Mouse (Mus musculus) T-cell, adult 2 months (primary cell): ENCODE results near the gene Tfpi.
A peak's percentile ranks its signal among the peaks of the same experiment; 100 is the strongest.
"Not testable (repeated sequence)": the region's sequence is repeated elsewhere in the genome, so short reads cannot be mapped to it uniquely, and the experiment has no call there.

ENCODE experiments used
- DNase-seq: peaks from one replicate; pipeline ENCODE4 v3.0.0; 2022; ENCODE audit warnings: low spot score

Tfpi gene

DNA sequence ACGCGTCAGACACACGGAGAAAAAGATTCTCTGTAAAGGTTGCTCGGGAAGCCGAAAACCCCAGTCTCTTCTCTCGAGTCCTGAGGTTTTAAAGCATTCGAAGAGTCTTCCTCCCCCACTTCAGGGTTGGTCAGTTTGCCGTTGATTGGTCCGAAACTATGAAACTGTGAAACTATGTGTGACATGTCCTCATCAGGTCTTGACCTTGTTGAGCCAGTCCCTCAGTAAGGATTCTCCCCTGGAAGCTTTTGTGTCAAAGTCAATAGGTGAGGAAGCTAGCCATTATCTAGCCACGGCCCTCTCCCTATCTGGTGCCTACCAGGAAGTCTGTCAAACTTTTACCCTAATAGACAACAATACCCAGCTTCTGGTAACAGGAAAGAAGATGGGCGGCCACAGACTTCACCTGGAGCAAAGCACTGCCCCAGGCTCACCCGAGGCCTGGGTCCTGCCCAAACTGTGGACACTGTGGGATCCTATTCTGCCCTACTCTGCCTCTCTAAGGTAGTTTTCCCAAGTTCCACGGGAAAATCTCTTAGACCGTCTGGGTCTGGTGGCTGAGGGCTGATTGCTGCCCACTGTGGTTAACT lies 2.5 kb downstream of the Tfpi start:
- DNase-seq, result no peak

DNA sequence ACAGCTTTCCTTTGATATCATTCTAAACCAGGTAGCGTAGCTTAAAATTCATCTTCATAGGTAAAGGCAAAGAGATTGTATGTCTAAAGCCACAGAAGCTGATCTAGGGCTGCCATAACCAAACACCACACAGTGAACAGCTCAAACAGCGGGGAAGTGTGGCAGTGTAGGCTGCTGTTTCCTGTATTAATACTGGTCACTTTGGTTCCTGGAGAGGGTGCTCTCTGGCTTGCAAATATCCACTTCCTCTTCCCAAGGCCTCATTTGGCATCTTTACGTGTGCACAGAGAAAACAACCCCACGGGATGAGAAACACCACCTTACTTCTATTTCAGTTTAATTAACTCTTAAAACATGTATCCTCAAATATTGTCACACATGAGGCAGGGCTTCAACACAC lies 9.2 kb downstream of the Tfpi start:
- no peak for DNase-seq

DNA sequence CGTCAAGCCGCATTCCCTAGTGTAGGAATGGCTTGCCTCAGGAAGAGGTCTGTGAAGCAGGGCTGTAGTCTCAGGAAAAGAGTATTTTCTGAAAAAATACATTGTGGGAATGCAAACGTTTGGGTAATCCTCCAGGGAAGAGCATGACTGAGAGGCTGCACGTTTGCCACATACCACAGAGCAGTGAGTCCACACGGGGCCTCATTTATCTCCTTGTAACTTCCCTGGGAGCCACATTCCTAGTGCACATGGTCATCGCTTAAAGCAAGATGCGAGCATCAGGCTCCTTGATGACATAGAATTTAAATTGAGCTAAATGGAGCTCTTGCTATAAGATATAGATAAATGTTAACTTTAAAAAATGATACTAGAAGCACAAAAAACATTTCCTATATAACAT lies 11.6 kb downstream of the Tfpi start:
- DNase-seq, result no peak

DNA sequence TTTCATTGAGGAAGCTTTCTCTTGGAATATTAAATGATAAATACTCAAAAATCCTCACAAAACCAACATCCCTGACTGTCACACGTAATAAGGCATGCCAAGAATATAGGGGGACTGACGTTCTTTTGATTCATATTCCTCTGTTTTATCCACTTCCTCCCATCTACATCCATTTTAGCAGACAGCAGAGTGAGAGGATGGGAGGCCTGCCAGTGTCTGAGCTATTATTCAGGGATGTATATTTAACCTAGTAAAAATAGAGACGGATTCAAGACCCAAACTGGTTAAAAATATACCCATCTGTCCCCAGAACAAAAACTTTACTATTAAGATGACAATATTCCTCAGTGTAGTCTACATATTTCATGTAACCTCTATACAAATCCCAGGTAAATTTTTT lies 14.2 kb downstream of the Tfpi start:
- DNase-seq, result no peak

DNA sequence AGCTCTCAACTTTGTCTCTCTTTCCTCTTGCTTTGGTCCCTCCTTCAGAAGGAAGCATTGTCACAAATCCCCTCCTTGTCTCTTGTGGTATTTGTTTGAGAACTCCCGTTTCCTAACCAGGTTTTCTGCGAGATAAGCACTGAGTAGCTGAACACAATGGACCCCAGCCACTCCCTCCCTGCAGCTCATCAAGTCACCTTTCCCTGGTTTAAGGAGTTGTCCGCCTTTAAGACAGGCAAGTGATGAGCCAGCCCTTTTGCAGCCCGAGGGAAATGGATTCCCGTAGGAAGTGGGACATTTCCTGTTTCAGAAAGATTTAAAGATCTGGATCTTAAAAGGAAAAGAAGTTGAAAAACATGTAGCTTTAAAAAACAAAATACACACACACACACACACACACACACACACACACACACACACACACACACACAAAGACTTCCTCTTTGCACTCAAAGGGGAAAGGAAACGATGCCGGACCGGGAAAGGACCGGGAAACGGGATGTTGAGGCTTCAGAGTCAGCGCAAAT lies 16.9 kb downstream of the Tfpi start:
- DNase-seq, result no peak

DNA sequence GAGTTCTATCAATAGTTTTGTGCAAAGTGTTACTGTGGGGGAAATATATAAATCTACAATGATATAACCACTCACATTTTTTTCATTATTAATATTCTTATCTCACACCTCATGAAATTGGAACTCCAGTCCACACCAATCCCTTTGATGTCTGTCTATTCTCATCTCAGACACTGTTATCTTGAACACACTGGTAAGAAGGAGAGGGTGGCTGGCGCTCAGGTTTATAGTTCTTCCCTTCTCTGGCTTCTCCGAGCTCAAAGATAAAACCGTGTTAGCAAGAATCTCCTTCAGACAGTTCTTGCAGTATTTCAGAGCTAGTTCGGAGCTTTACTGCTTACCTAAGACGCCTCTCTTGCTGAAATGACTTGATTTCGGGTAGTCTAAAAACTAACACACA lies 19.4 kb downstream of the Tfpi start:
- no peak for DNase-seq

DNA sequence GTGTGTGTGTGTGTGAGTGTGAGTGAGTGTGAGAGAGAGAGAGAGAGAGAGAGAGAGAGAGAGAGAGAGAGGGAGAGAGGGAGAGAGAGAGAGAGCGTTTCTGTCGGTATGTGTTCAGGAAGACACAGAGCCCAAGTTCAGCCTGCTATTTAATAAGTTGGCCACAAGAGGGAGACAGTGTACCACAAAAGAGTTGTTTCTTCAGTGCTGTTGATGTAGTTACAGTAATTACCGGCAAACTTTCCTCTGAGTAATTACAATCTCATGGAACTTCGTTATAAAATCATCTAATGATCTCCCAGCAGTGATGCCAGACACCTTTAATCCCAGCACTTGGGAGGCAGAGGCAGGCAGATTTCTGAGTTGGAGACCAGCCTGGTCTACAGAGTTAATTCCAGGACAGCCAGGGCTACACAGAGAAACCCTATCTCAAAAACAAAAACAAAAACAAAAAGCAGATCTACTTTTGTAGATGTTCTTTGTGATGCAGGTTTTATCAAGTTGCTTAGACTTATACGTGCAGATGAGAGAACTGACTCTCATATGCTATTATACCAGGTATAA lies 21.3 kb downstream of the Tfpi start:
- DNase-seq, result peak; percentile 75

DNA sequence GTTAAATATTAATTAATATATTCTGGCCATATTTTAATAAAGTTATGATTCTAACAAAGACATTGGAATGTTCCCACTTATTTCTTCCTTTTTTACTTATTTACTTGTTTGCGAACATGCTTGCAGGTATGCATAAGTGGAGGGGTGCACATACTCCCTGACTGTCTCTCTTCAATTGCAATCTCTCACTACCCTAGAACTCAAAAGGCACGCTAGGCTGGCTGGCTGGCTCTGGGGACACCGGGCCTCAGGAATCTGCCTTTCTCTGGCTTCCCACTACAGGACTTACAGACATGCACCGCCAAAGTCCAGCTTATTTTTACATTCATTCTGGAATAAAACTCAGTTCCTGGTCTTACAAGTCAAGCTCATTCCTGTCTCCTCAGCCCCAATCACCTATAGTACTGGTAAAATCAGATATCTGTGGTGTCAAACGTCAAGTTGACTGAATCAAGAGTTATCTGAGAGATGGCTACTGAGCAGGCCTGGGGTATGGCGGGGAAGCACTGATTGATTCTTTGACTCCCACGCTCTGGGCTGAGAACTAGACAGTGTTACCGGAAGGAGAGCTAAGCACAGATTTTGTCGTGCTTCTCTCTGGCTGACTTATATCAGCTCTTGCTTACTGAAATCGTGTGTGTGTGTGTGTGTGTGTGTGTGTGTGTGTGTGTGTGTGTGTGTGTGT lies 21.9 kb downstream of the Tfpi start:
- DNase-seq, result peak; percentile 26

DNA sequence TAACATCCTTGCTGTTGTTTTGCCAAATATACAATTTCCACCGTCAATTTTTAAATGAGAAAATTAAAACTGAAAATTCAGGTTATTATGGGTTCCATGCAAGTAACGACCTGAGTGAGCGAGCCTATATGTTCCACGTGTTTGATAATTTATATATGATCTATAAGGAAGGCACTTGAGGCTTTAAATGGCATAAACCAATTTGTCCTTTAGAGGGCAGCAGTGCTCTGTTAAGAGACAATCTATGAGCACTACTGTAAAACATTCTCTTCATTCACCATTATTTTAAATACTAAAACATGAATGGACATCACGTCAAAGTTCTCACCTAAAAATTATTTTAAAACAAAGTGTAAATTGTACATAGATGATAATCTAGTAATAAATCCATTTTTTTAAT lies 22.5 kb downstream of the Tfpi start:
- DNase-seq, result peak; percentile 52

DNA sequence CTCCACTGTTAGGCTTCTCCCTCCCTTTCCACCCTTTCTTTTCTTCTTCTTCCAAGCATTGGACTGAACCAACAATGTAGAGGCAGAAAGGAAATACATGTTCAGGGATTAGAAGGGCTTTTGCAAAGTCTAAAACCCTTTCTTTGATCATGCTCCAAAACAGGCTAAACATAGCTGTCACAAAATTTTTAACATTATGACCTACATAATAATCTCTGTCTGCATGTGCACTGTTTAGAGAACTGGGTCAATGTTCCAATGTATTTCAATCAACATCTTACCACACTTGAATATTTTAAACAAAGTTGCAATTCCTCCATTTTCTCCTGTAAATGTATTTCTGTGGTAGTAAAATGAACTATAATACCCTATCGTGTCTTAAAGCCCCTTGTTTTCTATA lies 31.1 kb downstream of the Tfpi start:
- no peak for DNase-seq

DNA sequence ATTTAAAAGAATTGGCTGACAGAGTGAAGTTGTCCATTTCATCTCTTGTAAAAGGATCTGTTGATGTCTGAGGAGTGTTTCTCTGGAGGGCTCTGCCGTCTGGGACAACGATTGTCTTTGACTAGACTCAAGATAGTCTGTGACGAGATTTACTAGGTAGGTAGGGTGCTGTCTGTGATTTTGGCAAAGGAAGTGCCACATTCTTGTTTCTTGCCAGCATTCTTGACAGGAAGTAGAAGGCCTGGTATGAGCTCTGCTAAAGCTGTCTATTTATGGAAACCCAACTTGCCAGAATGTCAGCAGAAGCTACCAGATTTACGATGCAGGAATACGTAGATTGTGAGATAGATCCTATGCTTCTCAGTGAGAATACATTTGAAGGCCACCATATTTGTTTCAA lies 34.6 kb downstream of the Tfpi start:
- DNase-seq, result no peak

DNA sequence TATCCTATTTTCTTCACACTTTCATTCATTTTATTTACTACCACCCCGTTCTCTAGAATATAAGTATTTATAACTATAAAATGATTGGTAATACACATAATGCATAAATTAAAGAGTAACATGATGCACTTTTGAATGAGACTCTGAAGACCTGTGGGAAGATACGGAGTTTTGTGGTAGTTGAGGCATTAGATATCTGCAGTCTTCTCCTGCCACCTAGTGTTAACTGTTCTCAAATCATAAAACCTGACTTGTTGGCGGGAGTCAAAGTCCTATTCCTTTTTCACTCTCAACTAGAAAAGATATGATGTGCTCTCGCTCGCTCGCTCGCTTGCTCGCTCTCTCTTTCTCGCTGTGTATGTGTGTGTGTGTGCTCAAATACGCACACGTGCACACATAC lies 46.9 kb downstream of the Tfpi start:
- peak; percentile 60 for DNase-seq

DNA sequence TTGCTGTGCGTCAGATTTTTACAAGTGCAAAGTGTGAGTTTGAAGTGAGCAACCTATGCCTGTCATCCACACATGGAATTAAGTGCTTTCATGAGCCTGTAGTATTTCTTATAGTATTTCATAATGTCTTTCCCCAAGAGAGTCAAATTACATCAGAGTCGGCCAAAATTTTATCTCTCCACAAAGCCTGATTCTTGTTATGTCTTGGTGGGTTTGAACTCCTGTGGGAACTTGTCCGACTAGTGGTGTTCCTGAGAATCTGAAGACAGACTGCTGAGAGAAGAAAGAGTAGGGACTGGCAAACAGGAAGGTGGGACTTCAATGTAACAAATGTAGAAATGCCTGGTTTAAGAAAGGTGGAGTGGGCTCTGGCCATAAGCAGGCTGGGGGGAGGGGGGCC lies 47.7 kb downstream of the Tfpi start:
- DNase-seq, result no peak

DNA sequence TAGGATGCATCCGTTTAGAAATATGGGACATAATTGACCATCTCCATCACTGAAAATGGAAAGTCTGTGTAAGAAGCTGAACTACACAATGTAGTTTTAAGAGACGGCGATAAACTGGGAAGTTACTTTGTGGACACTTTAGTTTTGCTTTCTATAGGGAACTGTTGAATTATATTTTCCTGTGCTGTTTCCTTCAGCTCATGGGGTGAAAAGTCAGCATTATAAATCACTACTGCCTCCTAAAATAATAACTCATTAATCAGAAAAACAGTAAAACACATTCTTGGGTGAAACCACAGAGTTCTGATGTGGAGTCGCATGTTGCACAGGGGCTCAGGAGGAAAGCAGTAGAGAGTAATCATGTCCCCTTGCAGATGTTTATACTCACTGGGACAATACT lies 50.0 kb downstream of the Tfpi start:
- DNase-seq, result no peak

DNA sequence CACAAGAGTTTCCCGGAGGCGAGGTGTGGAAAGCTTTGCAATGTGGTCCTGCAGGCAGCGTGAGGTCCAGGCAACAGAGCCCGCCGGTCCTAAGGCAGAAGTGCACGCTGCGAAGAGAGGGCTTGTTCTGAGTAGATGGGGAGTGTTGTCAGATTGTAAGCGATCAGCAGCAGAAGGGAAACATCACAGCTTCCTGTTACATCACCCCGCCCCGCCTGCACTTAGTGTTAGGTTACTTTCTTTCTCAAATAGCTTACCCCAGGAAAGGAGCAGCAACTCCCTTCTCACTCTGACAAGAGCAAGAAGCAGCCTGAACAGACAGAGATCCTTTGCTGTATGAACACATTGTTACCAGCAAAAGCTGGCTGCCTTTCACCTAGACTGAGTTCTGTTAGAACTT lies 51.4 kb downstream of the Tfpi start, which contains the start of gene Calcrl:
Gene Calcrl, minus strand, starts transcription at position 274 of the 400 bp plus-strand sequence.
- DNase-seq, result peak; percentile 89

DNA sequence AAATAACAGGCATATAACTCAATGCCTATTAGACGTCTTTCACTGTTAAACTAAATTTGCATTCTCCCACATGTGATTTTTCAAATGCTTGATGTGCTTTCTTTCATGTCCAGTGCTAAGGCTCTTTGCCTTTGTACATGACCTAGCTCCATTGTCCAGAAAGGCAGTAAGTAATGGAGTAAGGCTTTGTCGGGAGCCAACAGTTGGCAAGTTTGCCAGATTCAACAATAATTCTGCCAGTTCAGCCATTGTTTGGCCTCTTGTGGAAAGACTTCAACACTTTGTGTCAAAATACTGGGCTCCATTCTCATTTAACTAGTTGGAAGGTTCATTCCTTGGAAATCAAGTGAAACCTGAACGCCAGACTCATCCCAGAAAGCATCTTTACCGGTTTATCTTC lies 60.1 kb downstream of the Tfpi start:
- DNase-seq, result no peak

DNA sequence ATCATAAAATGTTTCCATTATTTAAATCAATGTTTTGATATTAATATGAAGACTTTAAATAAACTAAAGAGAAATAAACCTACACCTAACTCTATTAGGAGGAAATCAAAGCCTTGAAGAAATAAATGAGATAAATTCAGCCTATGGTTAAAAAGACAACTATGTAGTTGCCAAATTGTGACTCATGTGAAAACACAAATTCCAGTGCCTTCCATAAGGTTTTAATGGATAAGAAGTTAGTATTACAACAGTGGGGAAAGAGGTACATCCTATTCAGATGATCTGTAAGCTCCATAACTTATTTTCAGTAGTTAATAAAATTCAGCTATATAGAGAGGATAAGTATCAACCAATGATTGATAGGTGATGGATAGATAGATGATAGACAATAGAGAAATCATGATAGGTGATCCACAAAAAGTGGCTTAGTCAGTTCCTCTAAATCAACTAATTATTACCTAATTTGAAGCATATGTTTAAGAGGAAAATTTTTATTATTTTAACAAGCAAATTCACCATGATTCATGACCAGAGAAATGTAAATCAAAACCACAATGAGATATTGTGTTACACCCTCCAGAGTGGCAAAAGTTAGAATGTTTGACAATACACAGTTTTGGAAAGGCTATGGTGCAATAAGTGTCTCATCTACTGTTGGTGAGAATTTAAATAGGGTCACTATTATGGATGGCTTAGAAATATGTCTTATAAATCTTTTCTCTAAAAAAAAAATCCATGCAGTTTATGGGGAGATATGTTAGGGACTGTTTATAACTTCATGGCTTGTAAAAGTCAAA lies 66.6 kb downstream of the Tfpi start:
- no peak for DNase-seq

DNA sequence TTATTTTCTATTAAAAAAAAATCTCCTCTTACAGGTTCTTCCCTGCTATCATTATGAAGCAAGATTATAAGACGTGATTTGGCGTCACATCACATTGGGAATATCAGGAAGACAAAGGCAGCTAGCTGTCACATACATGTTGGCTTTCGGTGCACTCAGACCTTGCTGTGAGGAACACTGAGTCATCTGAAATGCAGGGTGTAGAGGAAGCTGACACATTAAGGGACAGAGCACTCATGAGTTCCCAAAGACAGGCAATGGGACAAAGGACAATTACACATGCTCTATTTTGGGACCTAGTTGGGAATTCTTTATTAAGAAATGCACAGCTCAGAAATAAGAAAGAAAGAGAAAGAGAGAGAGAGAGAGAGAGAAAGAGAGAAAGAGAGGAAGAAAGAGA lies 71.7 kb downstream of the Tfpi start:
- DNase-seq, result no peak

DNA sequence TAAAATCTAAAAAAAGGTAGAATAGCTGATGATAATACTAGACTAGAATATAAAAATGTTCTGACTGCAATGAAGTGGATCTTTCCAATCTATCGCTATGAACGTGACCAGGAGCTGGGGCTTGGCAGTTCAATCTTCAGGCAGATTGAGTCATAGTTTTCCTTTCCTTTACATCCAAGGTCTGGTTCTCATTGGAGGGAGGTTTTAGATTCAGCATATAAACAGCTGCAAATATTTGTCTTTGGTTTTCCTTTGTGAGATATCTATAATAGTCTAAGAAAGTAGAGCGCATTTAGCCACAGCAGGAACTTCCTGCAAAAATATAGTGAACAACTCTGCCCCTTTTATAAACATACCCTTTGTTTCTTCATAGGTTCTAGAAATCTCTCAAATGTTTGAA lies 73.9 kb downstream of the Tfpi start:
- DNase-seq, result no peak

DNA sequence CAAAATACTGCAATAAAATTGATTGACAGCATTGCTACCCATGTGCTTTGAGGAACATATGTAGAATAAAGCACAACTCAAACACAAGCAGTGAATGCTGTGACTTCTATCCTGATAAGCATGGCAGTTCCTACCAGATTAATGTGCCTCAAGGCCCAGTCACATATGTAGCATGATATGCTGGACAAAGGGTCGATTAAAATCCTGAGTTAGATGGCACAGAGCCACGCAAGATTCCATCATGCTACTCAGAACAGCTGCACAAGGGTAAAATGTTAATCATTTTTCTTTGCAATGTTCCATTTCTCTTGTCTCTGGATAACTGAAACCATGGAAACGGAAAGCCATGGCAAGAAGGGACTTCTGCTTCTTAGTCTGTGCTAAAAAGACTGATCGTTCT lies 80.0 kb downstream of the Tfpi start:
- DNase-seq, result no peak

DNA sequence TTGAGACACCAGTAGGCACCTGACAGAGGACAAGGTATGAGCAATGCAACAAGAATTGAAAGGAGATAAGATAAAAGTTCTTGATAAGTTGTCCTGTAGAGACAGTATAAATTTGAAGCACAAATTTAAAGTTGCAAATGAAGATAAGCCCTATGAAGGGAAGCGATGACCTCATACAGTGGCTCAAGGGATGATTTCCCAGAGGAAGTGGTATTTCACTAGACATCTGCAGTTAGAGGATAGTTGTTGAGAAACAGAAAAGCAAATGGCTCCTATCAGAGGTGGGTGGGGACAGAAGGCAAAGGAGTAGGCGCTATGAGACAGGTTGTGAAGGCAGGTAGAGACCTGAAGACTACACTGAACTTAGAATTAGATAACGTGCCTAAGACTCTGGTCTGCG lies 83.3 kb downstream of the Tfpi start:
- no peak for DNase-seq

DNA sequence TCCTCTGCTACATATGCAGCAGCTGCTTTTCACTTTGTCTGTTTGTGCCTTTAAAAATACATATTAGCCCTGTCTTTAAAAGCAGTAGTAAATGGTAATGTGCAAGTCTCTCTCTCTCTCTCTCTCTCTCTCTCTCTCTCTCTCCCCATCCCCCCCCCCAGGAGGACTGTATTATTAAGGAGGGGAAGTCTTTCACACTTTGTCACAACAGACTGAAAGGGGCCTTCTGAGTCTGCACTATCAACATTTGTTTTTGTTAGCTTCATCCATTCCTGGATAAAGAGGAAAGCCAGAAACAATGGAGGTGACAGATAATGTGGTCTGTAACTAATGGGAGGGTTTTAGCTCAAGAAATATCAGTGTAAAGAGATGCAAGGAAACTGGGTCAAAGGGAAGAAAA lies 87.5 kb downstream of the Tfpi start:
- DNase-seq, result no peak

DNA sequence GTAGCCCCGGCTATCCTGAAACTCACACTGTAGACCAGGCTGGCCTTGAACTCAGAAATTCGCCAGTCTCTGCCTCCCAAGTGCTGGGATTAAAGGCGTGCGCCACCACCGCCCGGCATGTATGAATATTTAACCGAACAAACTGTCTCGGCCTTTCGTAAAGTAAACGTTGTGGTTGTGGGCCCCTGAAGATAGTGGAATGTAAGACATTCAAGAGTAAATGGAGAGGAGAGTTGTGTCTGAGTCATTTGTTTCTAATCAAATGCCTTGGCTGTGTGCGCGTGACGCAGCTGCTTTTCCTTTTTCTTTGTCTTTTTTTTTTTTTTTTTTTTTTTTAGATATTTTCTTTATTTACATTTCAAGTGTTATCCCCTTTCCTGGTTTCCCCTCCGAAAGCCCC lies 88.0 kb downstream of the Tfpi start:
- DNase-seq, result not testable (repeated sequence)
